Mouse (Mus musculus) forebrain, embryonic 12.5 days (tissue): ENCODE measurements around the gene Tbcc. TPM values are rescaled to one million over a fixed set of nuclear protein-coding genes. Genes with fewer than 3 reads are reported as not detected.
"Not testable (repeated sequence)": the region's sequence is repeated elsewhere in the genome, so short reads cannot be mapped to it uniquely, and the experiment has no call there.

Source experiments
- ATAC-seq: fragments of 200-750 bp; cut with Nextera tagmentation; 2 replicates; pipeline ENCODE4 v1.8.0; 2017; ENCODE audit warnings: moderate TSS enrichment; ENCODE audit not compliant: low FRiP score
- H3K27ac ChIP-seq: fragments of 300-500 bp; sonication (generic); 2 replicates; pipeline ENCODE4 v1.5.1; 2016; ENCODE audit warnings: mild to moderate bottlenecking
- H3K27me3 ChIP-seq: fragments of 300-500 bp; sonication (generic); 2 replicates; pipeline ENCODE4 v1.6.1; 2016; ENCODE audit warnings: mild to moderate bottlenecking
- H3K36me3 ChIP-seq: fragments of 300-500 bp; sonication (generic); replicated peaks from 2 replicates; pipeline ENCODE4 v1.6.1; 2016; ENCODE audit warnings: mild to moderate bottlenecking
- H3K4me1 ChIP-seq: fragments of 300-500 bp; sonication (generic); 2 replicates; pipeline ENCODE4 v1.6.1; 2016
- H3K4me2 ChIP-seq: fragments of 300-500 bp; sonication (generic); 2 replicates; pipeline ENCODE4 v1.6.1; 2016; ENCODE audit warnings: mild to moderate bottlenecking, moderate library complexity
- H3K4me3 ChIP-seq: fragments of 300-500 bp; sonication (generic); replicated peaks from 2 replicates; pipeline ENCODE4 v1.5.1; 2016; ENCODE audit warnings: mild to moderate bottlenecking
- H3K9ac ChIP-seq: fragments of 300-500 bp; sonication (generic); 2 replicates; pipeline ENCODE4 v1.6.1; 2016; ENCODE audit warnings: mild to moderate bottlenecking
- H3K9me3 ChIP-seq: fragments of 300-500 bp; sonication (generic); 2 replicates; pipeline ENCODE4 v1.6.1; 2016
- WGBS: fragments of 180-500 bp; shearing (Covaris S2); methylation state at CpG from one replicate; pipeline ENCODE4 v1.1.7; 2016; 5-methylcytosine and 5-hydroxymethylcytosine counted together
- polyA plus RNA-seq: library from polyadenylated mRNA; unstranded; fragments of >200 nt; fragmentation: Nextera tagmentation; extraction: Ambion mirVana; gene quantifications from 2 replicates; pipeline ENCODE4 v1.2.1, GENCODE M21; 2016

Gene Tbcc
- polyA plus RNA-seq = 63.2 and 67.3 TPM in 2 replicates

DNA sequence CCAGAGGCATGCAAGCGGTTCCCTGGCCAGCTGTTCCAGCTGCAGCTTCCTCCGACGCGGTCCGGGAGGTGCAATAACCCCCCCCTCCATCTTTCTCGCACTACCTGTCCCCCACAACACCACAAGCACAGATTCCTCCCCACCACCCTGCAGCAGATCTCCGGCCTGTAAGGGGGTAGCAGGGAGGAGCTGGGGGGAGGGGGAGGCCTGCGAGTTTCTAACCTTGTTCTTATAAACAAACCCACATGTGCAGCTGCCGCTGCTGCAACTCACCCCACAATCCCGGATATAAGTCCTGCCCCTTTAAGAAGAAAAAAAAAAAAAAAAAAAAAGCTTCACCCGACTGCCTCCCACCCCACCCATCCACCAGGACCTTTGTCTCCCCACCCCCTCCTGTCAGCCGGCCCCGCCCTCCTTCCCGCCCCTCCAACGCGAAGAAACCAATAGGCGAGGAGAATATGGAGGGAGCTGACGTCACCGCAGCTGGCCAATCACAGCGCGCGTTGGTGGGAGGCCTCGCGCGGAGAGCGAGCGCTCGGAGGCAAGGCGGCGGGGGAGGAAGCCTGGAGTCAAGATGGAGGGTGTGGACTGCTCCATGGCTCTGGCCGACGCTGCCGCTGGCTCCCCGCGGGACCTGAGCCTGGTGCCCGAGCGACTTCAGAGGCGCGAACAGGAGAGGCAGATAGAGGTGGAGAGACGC lies at the start of gene Tbcc:
Gene Tbcc (plus strand): TSS at position 569 of the 700 bp plus-strand sequence.
- H3K27ac ChIP-seq = peak within 1 kb of the TSS; percentile 96
- peak within 1 kb of the TSS; percentile 87 for H3K9ac ChIP-seq
- peak within 1 kb of the TSS; percentile 73 for H3K4me3 ChIP-seq
- peak within 1 kb of the TSS; percentile 98 for H3K4me2 ChIP-seq
- peaks cover 41% of the 10 kb centered on the region for H3K4me1 ChIP-seq
- WGBS = under 1% methylated on average over 40 of the region's 40 CpGs
- ATAC-seq = peak; percentile 95
- H3K27me3 ChIP-seq = no peaks in the 10 kb centered on the region
- H3K9me3 ChIP-seq = no peaks in the 10 kb centered on the region
- peaks cover 6% of the 10 kb centered on the region; the same call in 1 of the 2 replicates for H3K36me3 ChIP-seq

DNA sequence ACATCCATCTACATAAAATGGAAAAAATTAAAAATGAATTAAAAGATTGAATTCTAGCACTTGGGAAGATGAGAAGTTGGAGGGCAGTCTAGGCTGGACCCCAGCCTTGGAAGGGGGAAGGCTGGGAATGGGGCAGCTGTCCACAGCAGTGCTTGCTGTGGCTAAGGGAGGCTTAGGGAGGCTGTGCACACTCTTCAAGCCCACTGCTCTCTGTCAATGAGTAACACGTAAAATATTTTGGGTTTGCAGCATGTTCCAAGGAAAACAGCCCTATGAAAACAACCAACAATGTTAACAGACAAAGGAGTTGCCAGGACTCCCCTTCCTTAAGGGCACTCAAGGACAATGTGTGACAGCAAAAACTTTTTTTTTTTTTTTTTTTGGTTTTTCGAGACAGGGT lies 47.5 kb upstream of the Tbcc start:
- Histone ChIP-seq H3K9ac (no peak overlapping the region), H3K27me3 (no peaks in the 10 kb centered on the region), H3K4me3 (no peak overlapping the region), H3K27ac (no peak overlapping the region), H3K9me3 (no peaks in the 10 kb centered on the region), H3K36me3 (0 out of 2 replicates have a peak, but pooled peaks cover 3% of the 10 kb centered on the region), H3K4me2 (no peak overlapping the region), H3K4me1 (peaks cover 13% of the 10 kb centered on the region)
- WGBS = 72% methylated on average over 2 of the region's 2 CpGs
- no peak for ATAC-seq

DNA sequence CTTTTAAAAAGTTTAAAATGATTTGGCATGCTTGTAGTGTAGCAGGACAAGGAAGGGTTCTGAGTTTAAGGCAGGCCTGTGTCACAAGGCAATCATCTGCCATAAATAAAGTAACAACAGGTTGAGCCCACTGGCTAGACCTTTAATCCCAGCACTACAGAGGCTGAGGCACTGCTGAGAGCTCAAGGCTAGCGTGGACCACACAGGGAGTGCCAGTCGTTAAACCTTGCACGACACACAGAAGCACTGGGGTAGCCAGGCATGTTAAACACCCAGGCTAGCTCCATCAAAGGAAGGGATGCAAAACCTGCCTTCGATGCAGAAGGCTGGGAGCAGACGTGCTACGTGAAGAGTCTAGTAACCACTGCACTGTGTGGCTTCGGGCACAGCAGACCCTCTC lies 46.8 kb upstream of the Tbcc start:
- Histone ChIP-seq H3K4me1 (peaks cover 13% of the 10 kb centered on the region), H3K4me3 (no peak overlapping the region), H3K27me3 (no peaks in the 10 kb centered on the region), H3K4me2 (no peak overlapping the region), H3K36me3 (0 out of 2 replicates have a peak, but pooled peaks cover 3% of the 10 kb centered on the region), H3K9me3 (no peaks in the 10 kb centered on the region), H3K27ac (no peak overlapping the region), H3K9ac (no peak overlapping the region; the same call in 1 of the 2 replicates)
- 62% methylated on average over 7 of the region's 7 CpGs for WGBS
- ATAC-seq = no peak

DNA sequence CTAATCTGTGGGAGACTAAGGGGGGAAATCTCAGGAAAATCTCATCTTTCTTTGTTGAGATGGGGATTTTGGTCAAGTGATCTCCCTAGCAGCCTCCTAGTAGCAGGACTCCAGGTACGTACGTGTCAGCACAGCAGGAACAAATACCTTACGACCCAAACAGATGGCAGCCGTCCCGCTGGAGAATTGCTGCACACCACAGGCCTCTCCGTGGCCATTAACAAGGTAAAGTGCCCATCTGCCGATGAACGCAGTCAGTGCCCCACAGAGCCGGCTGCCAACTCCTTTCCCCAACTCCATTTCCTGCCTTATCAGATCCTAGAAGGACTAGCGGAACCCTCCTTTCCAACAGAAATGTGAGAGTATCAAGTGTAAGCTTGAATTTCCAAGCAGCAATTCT lies 45.7 kb upstream of the Tbcc start:
- H3K36me3 ChIP-seq = 0 out of 2 replicates have a peak, but pooled peaks cover under 1% of the 10 kb centered on the region
- no peaks in the 10 kb centered on the region for H3K27me3 ChIP-seq
- H3K9me3 ChIP-seq = no peaks in the 10 kb centered on the region
- H3K4me2 ChIP-seq = no peak overlapping the region
- no peak for ATAC-seq
- no peak overlapping the region for H3K9ac ChIP-seq
- peaks cover 13% of the 10 kb centered on the region for H3K4me1 ChIP-seq
- H3K4me3 ChIP-seq = no peak overlapping the region
- no peak overlapping the region for H3K27ac ChIP-seq
- WGBS = 77% methylated on average over 10 of the region's 10 CpGs

DNA sequence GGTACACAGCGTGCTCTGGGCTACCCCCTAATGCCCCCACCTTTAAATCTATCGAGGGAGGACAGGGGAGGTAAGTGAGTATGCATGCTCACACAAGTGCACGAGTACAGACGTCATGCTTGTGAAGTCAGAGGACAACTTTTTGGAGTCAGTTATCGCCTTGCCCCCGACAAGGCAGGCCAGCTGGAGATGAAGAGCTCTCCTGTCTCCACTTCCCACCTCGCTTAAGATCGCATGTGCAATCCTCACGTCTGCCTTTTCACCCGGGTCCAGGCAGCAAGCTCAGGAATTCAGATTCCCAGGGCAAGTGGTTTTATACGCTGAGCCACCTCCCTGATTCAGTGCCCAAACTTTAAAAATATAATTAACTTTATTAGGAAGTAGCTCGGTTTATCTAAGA lies 45.2 kb upstream of the Tbcc start:
- no peak for ATAC-seq
- Histone ChIP-seq H3K27me3 (no peaks in the 10 kb centered on the region), H3K9me3 (no peaks in the 10 kb centered on the region), H3K4me1 (peaks cover 13% of the 10 kb centered on the region), H3K27ac (no peak overlapping the region), H3K9ac (no peak overlapping the region), H3K36me3 (no peaks in the 10 kb centered on the region), H3K4me2 (no peak overlapping the region), H3K4me3 (no peak overlapping the region)
- WGBS = 88% methylated on average over 12 of the region's 12 CpGs

DNA sequence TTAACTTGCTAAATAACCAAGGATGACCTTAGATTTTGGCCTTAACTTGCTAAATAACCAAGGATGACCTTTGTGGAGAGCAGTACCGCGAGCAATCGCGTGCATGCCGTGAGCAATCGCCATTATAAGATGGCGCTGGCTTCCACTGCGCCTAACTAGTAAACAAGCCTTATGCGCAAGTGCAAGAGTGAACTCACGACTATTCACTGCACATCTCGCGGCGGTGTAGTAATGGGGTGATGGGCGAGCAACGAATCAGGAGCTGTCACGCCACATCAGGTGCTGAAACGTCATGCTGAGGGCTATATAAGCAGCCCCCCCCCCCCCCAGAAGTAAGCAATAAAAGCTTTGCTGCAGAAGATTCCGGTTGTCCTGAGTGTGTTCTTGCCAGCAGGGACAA lies 43.9 kb upstream of the Tbcc start:
- H3K4me3 ChIP-seq, H3K27me3 ChIP-seq, ATAC-seq, H3K27ac ChIP-seq, H3K36me3 ChIP-seq, H3K9me3 ChIP-seq, H3K4me2 ChIP-seq, H3K9ac ChIP-seq: not testable (repeated sequence)
- H3K4me1 ChIP-seq = peaks cover 13% of the 10 kb centered on the region
- 96% methylated on average over 18 of the region's 18 CpGs for WGBS

- WGBS = 90% methylated on average over 7 of the region's 7 CpGs
- Histone ChIP-seq H3K27me3 (no peaks in the 10 kb centered on the region), H3K9ac (no peak overlapping the region), H3K9me3 (no peaks in the 10 kb centered on the region), H3K4me1 (peaks cover 13% of the 10 kb centered on the region), H3K4me2 (no peak overlapping the region), H3K27ac (no peak overlapping the region), H3K36me3 (no peaks in the 10 kb centered on the region), H3K4me3 (no peak overlapping the region)
- ATAC-seq = no peak
These were observed 43.3 kb upstream of the Tbcc start for GRCm38 (mm10) chr17:46847206-46847605.

- Histone ChIP-seq H3K4me2 (no peak overlapping the region), H3K9ac (no peak overlapping the region), H3K36me3 (no peaks in the 10 kb centered on the region; the same call in 1 of the 2 replicates), H3K4me1 (peaks cover 28% of the 10 kb centered on the region), H3K9me3 (no peaks in the 10 kb centered on the region), H3K27ac (peak overlapping the region; percentile 65), H3K4me3 (no peak overlapping the region), H3K27me3 (no peaks in the 10 kb centered on the region)
- no peak for ATAC-seq
- WGBS = 56% methylated on average over 6 of the region's 6 CpGs
These were observed 37.8 kb upstream of the Tbcc start for GRCm38 (mm10) chr17:46852725-46853124.

DNA sequence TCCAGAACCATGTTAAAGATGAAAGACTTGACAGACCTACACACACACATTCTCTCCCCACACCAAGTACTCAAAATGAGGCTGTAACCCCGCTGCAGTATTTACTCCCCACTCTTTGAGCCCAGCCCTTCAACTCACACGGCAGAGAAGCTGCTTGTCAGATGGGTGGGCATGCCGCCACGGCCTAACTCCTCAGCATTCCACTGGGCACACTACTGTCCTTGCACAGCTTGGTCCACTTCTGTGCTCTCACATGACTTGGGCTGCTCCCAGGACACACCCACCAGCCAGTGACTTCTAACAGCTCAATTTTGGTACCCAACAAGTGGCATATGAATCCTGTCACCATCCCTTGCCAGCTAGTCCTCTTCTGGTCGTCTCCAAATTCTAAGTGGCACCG lies 37.2 kb upstream of the Tbcc start:
- Histone ChIP-seq H3K4me3 (no peak overlapping the region), H3K36me3 (no peaks in the 10 kb centered on the region; the same call in 1 of the 2 replicates), H3K4me2 (no peak overlapping the region), H3K27ac (peak overlapping the region; percentile 65), H3K27me3 (no peaks in the 10 kb centered on the region), H3K9me3 (no peaks in the 10 kb centered on the region), H3K4me1 (peaks cover 28% of the 10 kb centered on the region), H3K9ac (no peak overlapping the region)
- WGBS = 63% methylated on average over 6 of the region's 6 CpGs
- no peak for ATAC-seq

DNA sequence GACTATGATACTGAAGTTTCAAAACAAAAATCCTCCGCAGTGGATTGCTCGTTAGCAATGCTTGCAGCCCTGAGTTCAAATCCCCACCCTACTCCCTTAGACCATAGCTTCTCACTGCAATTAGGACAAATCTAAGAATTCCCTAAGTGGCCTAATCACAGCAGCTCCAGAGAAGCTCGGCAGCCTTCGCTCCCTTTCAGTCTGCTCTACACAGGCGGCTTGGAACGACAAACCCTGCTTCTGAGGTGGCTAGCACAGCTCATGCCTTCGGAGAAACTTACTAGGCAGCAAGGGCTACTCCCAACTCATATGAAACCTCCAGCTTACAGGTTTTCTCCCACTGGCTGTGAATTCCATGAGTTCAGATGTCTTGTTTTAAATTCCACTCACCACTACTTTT lies 36.4 kb upstream of the Tbcc start:
- H3K4me3 ChIP-seq = no peak overlapping the region
- H3K4me1 ChIP-seq = peaks cover 32% of the 10 kb centered on the region
- no peak overlapping the region for H3K9ac ChIP-seq
- 84% methylated on average over 7 of the region's 7 CpGs for WGBS
- no peaks in the 10 kb centered on the region for H3K9me3 ChIP-seq
- no peaks in the 10 kb centered on the region; the same call in 1 of the 2 replicates for H3K36me3 ChIP-seq
- no peaks in the 10 kb centered on the region for H3K27me3 ChIP-seq
- no peak overlapping the region for H3K4me2 ChIP-seq
- ATAC-seq = no peak
- peak overlapping the region; percentile 71 for H3K27ac ChIP-seq

GRCm38 (mm10) chr17:46854640-46855110 lies 35.8 kb upstream of the Tbcc start:
- H3K4me3 ChIP-seq = no peak overlapping the region
- peak overlapping the region; percentile 71 for H3K27ac ChIP-seq
- no peak overlapping the region for H3K9ac ChIP-seq
- peak overlapping the region; percentile 10; the same call in 1 of the 2 replicates for H3K4me2 ChIP-seq
- H3K36me3 ChIP-seq = no peaks in the 10 kb centered on the region; the same call in 1 of the 2 replicates
- 86% methylated on average over 8 of the region's 8 CpGs for WGBS
- no peaks in the 10 kb centered on the region for H3K9me3 ChIP-seq
- no peaks in the 10 kb centered on the region for H3K27me3 ChIP-seq
- no peak for ATAC-seq
- peaks cover 36% of the 10 kb centered on the region for H3K4me1 ChIP-seq

- Histone ChIP-seq H3K27me3 (no peaks in the 10 kb centered on the region), H3K36me3 (no peaks in the 10 kb centered on the region; the same call in 1 of the 2 replicates), H3K4me3 (peak overlapping the region; percentile 99), H3K4me1 (peaks cover 41% of the 10 kb centered on the region), H3K4me2 (peak overlapping the region; percentile 71), H3K9ac (peak overlapping the region; percentile 100), H3K27ac (peak overlapping the region; percentile 100), H3K9me3 (no peaks in the 10 kb centered on the region)
- no peak for ATAC-seq
- 77% methylated on average over 15 of the region's 15 CpGs for WGBS
These were observed 35.0 kb upstream of the Tbcc start for GRCm38 (mm10) chr17:46855328-46856106.
